Mouse (Mus musculus): Measurements from ENCODE around the gene 5730480H06Rik.

Gene 5730480H06Rik

DNA sequence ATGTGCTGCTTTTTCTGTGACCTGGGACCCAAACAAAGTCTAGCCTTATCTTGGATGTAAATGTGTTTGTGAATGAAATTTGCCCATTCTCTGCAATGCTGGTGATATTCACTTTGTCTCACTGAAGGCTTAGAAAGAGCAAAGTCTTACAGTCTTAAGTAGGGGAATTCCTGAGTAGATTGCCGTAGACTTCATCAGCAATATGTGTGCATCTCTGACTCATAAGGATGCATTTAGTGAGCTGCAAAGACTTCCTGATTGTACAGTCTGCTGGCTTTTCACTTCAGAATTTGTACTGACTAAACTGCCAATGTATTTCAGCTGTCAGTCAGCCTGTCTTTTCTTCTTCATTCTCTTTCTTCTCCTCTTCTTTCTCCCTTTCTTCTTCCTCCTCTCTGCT is 94.2 kb downstream of the 5730480H06Rik start:
- DNase-seq (ENCODE audit: low spot score in 2 of 2) = no peak

GRCm38 (mm10) chr5:48430459-48430858 is 102.7 kb downstream of the 5730480H06Rik start:
- peak; percentile 24 to 65 for DNase-seq (ENCODE audit: low spot score in 2 of 2)

- no peak for DNase-seq (ENCODE audit: low spot score in 2 of 2)
These were observed 121.1 kb downstream of the 5730480H06Rik start for GRCm38 (mm10) chr5:48448888-48449287.

DNA sequence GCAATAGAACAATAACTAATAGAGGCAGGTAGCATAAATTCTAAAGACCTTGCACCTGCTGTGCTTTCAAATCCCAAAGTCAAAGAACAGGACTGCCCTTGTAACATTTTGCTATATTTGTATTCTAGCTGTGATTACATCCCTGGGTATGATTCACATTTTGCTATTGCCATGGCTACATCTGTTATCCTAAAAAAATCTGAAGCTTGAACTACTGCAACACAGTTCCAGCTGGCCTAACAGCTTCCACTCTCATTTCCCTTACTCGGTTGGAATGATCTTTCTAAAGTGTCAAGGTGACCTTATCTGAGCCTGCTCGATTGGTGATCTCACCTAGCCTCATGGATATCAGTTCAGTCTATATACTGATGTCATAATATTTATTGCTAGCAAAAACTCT is 132.5 kb downstream of the 5730480H06Rik start:
- DNase-seq (ENCODE audit: low spot score in 2 of 2) = peak in 1 of 2 experiments; percentile 24
